Mouse (Mus musculus): Measurements from ENCODE around the gene Rpl22l1. TPM values are rescaled to one million over a fixed set of nuclear protein-coding genes. Genes with fewer than 3 reads are reported as not detected.
"Not testable (repeated sequence)": the region's sequence is repeated elsewhere in the genome, so short reads cannot be mapped to it uniquely, and the experiment has no call there.

Rpl22l1 gene
- polyA plus RNA-seq, 1 experiment: 231 TPM

DNA sequence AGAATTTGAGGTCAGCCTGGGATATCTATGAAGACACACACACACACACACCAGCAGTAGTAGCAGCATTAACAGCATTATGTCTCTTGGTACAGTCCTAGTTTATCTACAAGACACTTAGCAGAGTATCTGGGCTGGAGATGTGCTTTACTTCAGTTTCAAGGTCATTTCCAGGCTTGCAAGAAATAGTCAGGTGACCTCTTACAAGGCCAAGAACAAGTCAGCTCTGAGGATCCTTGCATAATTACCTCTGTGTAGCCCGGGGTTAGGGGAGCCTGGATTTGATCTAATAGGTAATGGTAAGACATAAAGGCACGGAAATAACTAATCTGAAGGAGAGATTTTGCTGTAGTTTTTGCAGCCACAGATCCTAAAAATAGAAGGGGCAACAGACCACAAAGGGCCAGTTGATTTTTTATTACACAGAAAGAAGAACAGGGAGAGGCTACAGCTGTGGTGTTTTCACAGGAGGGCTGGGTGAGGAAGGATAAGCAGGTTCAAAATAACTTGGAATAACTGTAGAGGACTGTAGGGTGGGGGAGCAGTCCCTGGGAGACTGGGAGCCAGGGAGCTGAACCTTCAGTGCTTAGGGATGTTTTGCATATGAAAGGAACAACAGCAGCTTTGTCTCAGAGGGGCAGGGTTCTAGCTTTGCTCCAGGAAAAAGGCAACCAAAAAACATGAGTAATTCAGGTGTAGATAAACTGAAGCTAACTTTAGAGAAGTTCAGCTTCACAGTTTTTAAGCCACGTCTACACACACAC is 36.8 kb downstream of the Rpl22l1 start:
- Histone ChIP-seq H3K36me3 (ENCODE audit: control insufficient read depth, insufficient read depth) (no peaks in the 10 kb centered on the region), H3K4me2 (ENCODE audit: low read depth) (peak overlapping the region; percentile 50), H3ac (ENCODE audit: control insufficient read depth, insufficient read length) (no peak overlapping the region), H3K4me3 (no peak overlapping the region), H3K27me3 (ENCODE audit: control insufficient read depth, insufficient read depth, insufficient read length) (no peaks in the 10 kb centered on the region), H3K79me2 (ENCODE audit: control insufficient read depth, insufficient read depth) (no peaks in the 10 kb centered on the region)
- TF ChIP-seq POLR2AphosphoS2 (IDR thresholded peaks at IDR 0.05; ENCODE audit: insufficient read length, low read depth): no peak
- TF ChIP-seq MYOD1 (IDR thresholded peaks at IDR 0.05; ENCODE audit: control insufficient read depth in 1 of 3, insufficient read length in 2 of 3, low read depth in 2 of 3): no peak
- TF ChIP-seq REST (IDR thresholded peaks at IDR 0.05; ENCODE audit: insufficient read depth, insufficient read length): no peak
- TF ChIP-seq CEBPB (IDR thresholded peaks at IDR 0.05; ENCODE audit: insufficient read depth, poor library complexity, severe bottlenecking): no peak
- TF ChIP-seq E2F4 (IDR thresholded peaks at IDR 0.05; ENCODE audit: insufficient read depth): no peak
- TF ChIP-seq MYOG (IDR thresholded peaks at IDR 0.05; ENCODE audit: control insufficient read depth in 1 of 3, insufficient read depth in 1 of 3, insufficient read length in 2 of 3, low read depth in 2 of 3): no peak
- TF ChIP-seq SRF (IDR thresholded peaks at IDR 0.05; ENCODE audit: control insufficient read depth, insufficient read length, low read depth): no peak
- TF ChIP-seq TCF12 (IDR thresholded peaks at IDR 0.05; ENCODE audit: insufficient read depth, poor library complexity, severe bottlenecking): no peak
- no peak for TF ChIP-seq MAX (IDR thresholded peaks at IDR 0.05; ENCODE audit: low read depth)

DNA sequence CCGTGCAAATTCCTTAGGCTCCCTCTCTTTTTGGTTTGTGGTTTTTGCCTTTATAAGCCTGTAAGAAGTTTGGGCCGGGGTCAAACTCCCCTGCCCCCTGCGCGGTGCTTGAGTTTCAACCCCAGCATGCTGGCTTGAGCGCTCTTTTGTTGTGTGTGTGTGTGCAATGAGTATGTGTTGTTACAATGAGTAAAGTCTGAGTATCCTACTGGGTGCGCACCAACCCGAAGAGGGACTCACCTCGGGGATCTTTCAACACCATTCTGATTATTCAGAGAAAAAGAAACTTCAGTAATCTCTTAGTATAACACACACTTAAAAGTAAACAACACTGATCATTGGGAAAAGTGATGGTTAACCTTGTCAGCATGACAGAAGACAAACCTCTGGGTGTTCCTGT is 38.0 kb downstream of the Rpl22l1 start:
- Histone ChIP-seq H3K79me2 (ENCODE audit: control insufficient read depth, insufficient read depth) (no peaks in the 10 kb centered on the region), H3K36me3 (ENCODE audit: control insufficient read depth, insufficient read depth) (no peaks in the 10 kb centered on the region), H3K4me2 (ENCODE audit: low read depth) (no peak overlapping the region)

DNA sequence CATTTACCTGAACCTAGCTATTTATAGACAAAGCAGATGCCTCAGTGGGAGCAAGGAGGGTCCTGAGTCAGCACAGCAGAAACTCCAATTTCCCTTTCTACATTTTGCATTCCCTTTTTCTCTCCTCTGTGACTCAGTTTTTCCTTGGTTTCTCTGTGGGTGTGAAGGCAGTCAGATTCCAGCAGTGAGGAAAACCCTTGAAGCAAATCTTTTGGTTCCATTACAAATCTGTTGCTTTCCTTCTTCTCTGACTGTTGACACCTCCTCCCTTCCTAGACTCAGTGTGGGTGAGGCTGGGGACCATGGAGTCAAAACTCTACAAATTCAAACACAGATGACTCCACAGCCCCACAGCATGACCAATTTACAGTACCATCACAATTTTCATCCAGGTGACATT is 41.9 kb downstream of the Rpl22l1 start:
- no peaks in the 10 kb centered on the region for H3K27me3 ChIP-seq (ENCODE audit: control insufficient read depth, insufficient read depth, insufficient read length)
- H3K4me3 ChIP-seq: no peak overlapping the region
- H3ac ChIP-seq (ENCODE audit: control insufficient read depth, insufficient read length): no peak overlapping the region
- H3K4me2 ChIP-seq (ENCODE audit: low read depth): no peak overlapping the region
- TF ChIP-seq CEBPB (IDR thresholded peaks at IDR 0.05; ENCODE audit: insufficient read depth, poor library complexity, severe bottlenecking) (no peak), REST (IDR thresholded peaks at IDR 0.05; ENCODE audit: insufficient read depth, insufficient read length) (no peak), E2F4 (IDR thresholded peaks at IDR 0.05; ENCODE audit: insufficient read depth) (no peak), MYOD1 (IDR thresholded peaks at IDR 0.05; ENCODE audit: control insufficient read depth in 1 of 3, insufficient read length in 2 of 3, low read depth in 2 of 3) (no peak), TCF3 (IDR thresholded peaks at IDR 0.05; ENCODE audit: insufficient read length, low read depth) (no peak), MYOG (IDR thresholded peaks at IDR 0.05; ENCODE audit: control insufficient read depth in 1 of 3, insufficient read depth in 1 of 3, insufficient read length in 2 of 3, low read depth in 2 of 3) (no peak), POLR2AphosphoS2 (IDR thresholded peaks at IDR 0.05; ENCODE audit: insufficient read length, low read depth) (no peak), TCF12 (IDR thresholded peaks at IDR 0.05; ENCODE audit: insufficient read depth, poor library complexity, severe bottlenecking) (no peak), POLR2A (IDR thresholded peaks at IDR 0.05; ENCODE audit: insufficient read length, low read depth) (no peak), USF1 (IDR thresholded peaks at IDR 0.05; ENCODE audit: low read depth) (no peak), MAX (IDR thresholded peaks at IDR 0.05; ENCODE audit: low read depth) (no peak), SRF (IDR thresholded peaks at IDR 0.05; ENCODE audit: control insufficient read depth, insufficient read length, low read depth) (no peak)
- no peaks in the 10 kb centered on the region for H3K36me3 ChIP-seq (ENCODE audit: control insufficient read depth, insufficient read depth)
- no peaks in the 10 kb centered on the region for H3K79me2 ChIP-seq (ENCODE audit: control insufficient read depth, insufficient read depth)

More for the DNA sequence above, 38.0 kb downstream of the Rpl22l1 start:
- Histone ChIP-seq H3K4me3 (no peak overlapping the region), H3ac (ENCODE audit: control insufficient read depth, insufficient read length) (no peak overlapping the region), H3K27me3 (ENCODE audit: control insufficient read depth, insufficient read depth, insufficient read length) (no peaks in the 10 kb centered on the region)
- TF ChIP-seq E2F4 (IDR thresholded peaks at IDR 0.05; ENCODE audit: insufficient read depth) (no peak), POLR2A (IDR thresholded peaks at IDR 0.05; ENCODE audit: insufficient read length, low read depth) (no peak), MYOG (IDR thresholded peaks at IDR 0.05; ENCODE audit: control insufficient read depth in 1 of 3, insufficient read depth in 1 of 3, insufficient read length in 2 of 3, low read depth in 2 of 3) (no peak), USF1 (IDR thresholded peaks at IDR 0.05; ENCODE audit: low read depth) (no peak), MYOD1 (IDR thresholded peaks at IDR 0.05; ENCODE audit: control insufficient read depth in 1 of 3, insufficient read length in 2 of 3, low read depth in 2 of 3) (no peak)

DNA sequence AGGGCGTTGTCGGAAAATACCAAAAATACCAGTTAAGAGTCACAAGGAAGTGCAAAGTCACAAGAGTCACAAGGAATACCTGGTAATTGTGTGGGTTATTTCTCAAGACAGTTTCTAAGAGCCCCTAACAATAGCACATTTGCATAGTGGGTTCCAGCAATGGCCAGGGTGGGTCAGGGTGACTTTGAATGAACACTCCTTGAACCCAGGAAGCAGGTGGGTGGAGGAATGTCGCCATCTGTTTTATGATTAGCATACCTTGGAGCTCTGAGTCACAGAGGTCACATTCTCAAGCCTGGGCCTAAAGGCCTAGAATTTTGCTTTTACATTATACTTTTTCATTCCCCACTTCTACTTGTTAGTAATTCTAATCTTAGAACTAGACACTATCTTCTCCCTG is 46.9 kb downstream of the Rpl22l1 start:
- not testable (repeated sequence) for H3K36me3 ChIP-seq (ENCODE audit: control insufficient read depth, insufficient read depth); H3ac ChIP-seq (ENCODE audit: control insufficient read depth, insufficient read length); H3K4me2 ChIP-seq (ENCODE audit: low read depth); H3K79me2 ChIP-seq (ENCODE audit: control insufficient read depth, insufficient read depth); H3K4me3 ChIP-seq; H3K27me3 ChIP-seq (ENCODE audit: control insufficient read depth, insufficient read depth, insufficient read length)

Other genes starting within 250 kb of the Rpl22l1 start
- gene Slc2a2, start 107.5 kb upstream of the Rpl22l1 start, polyA plus RNA-seq (2012; fragmentation: generic; extraction: Trizol): not detected
- 0.48 TPM for gene Eif5a2, start 24.2 kb upstream of the Rpl22l1 start, polyA plus RNA-seq (2012; fragmentation: generic; extraction: Trizol)
- gene Gm1527, start 87.2 kb downstream of the Rpl22l1 start, polyA plus RNA-seq (2012; fragmentation: generic; extraction: Trizol): not detected

Measured in myocyte (in vitro differentiated cells).